Mouse (Mus musculus): ENCODE data around the gene Gal3st2c. TPM values are rescaled to one million over a fixed set of nuclear protein-coding genes. Genes with fewer than 3 reads are reported as not detected.
"Not testable (repeated sequence)": the region's sequence is repeated elsewhere in the genome, so short reads cannot be mapped to it uniquely, and the experiment has no call there.

Gal3st2c gene
- polyA plus RNA-seq, 1 experiment from 2014 or later = not detected

GRCm38 (mm10) chr1:93986167-93986566 lies 4.1 kb upstream of the Gal3st2c start:
- no peak overlapping the region for H3K27ac ChIP-seq (ENCODE audit: low read depth)
- ATAC-seq (ENCODE audit: insufficient read depth) (no peak), DNase-seq (no peak)
- H3K36me3 ChIP-seq (ENCODE audit: insufficient read depth) = no peaks in the 10 kb centered on the region
- no peaks in the 10 kb centered on the region for H3K9me3 ChIP-seq (ENCODE audit: low read depth, low read length)
- H3K27me3 ChIP-seq (ENCODE audit: insufficient read depth, low read length) = no peaks in the 10 kb centered on the region
- H3K4me3 ChIP-seq (ENCODE audit: low read depth, low read length) = no peak overlapping the region
- WGBS = 81% methylated on average over 3 of the region's 3 CpGs
- TF ChIP-seq CTCF (IDR thresholded peaks at IDR 0.05; ENCODE audit: low read depth) = no peak
- no peak overlapping the region for H3K9ac ChIP-seq
- no peak overlapping the region for H3K4me2 ChIP-seq
- no peaks in the 10 kb centered on the region for H3K4me1 ChIP-seq (ENCODE audit: insufficient read depth)

GRCm38 (mm10) chr1:93988786-93989185 lies 1.5 kb upstream of the Gal3st2c start:
- ATAC-seq (ENCODE audit: insufficient read depth) (no peak), DNase-seq (no peak)
- Histone ChIP-seq H3K4me3 (ENCODE audit: low read depth, low read length) (no peak overlapping the region), H3K9me3 (ENCODE audit: low read depth, low read length) (no peaks in the 10 kb centered on the region), H3K9ac (no peak overlapping the region), H3K36me3 (ENCODE audit: insufficient read depth) (no peaks in the 10 kb centered on the region), H3K27me3 (ENCODE audit: insufficient read depth, low read length) (no peaks in the 10 kb centered on the region), H3K4me2 (no peak overlapping the region), H3K27ac (ENCODE audit: low read depth) (no peak overlapping the region), H3K4me1 (ENCODE audit: insufficient read depth) (no peaks in the 10 kb centered on the region)
- no peak for TF ChIP-seq CTCF (IDR thresholded peaks at IDR 0.05; ENCODE audit: low read depth)
- WGBS = 50% methylated on average over 3 of the region's 3 CpGs

- not testable (repeated sequence) for H3K9me3 ChIP-seq (ENCODE audit: low read depth, low read length); H3K4me2 ChIP-seq; ATAC-seq (ENCODE audit: insufficient read depth); H3K4me1 ChIP-seq (ENCODE audit: insufficient read depth); H3K27ac ChIP-seq (ENCODE audit: low read depth); H3K4me3 ChIP-seq (ENCODE audit: low read depth, low read length); H3K27me3 ChIP-seq (ENCODE audit: insufficient read depth, low read length); H3K9ac ChIP-seq; DNase-seq; H3K36me3 ChIP-seq (ENCODE audit: insufficient read depth)
- WGBS = 85% methylated on average over 2 of the region's 2 CpGs
These were observed 759 bp downstream of the Gal3st2c start for GRCm38 (mm10) chr1:93991068-93991467.

- WGBS = 76% methylated on average over 3 of the region's 3 CpGs
- not testable (repeated sequence) for ATAC-seq (ENCODE audit: insufficient read depth); H3K9ac ChIP-seq; H3K4me3 ChIP-seq (ENCODE audit: low read depth, low read length); H3K27ac ChIP-seq (ENCODE audit: low read depth); H3K36me3 ChIP-seq (ENCODE audit: insufficient read depth); H3K4me1 ChIP-seq (ENCODE audit: insufficient read depth); H3K9me3 ChIP-seq (ENCODE audit: low read depth, low read length); H3K27me3 ChIP-seq (ENCODE audit: insufficient read depth, low read length); H3K4me2 ChIP-seq; DNase-seq
These were observed 1.2 kb downstream of the Gal3st2c start for GRCm38 (mm10) chr1:93991491-93991890.

GRCm38 (mm10) chr1:94001023-94001422 lies 10.7 kb downstream of the Gal3st2c start:
- no peak for TF ChIP-seq CTCF (IDR thresholded peaks at IDR 0.05; ENCODE audit: low read depth)
- 78% methylated on average over 2 of the region's 2 CpGs for WGBS
- Histone ChIP-seq H3K27me3 (ENCODE audit: insufficient read depth, low read length) (no peaks in the 10 kb centered on the region), H3K27ac (ENCODE audit: low read depth) (no peak overlapping the region), H3K4me2 (no peak overlapping the region), H3K4me3 (ENCODE audit: low read depth, low read length) (no peak overlapping the region), H3K4me1 (ENCODE audit: insufficient read depth) (no peaks in the 10 kb centered on the region), H3K9ac (no peak overlapping the region), H3K36me3 (ENCODE audit: insufficient read depth) (no peaks in the 10 kb centered on the region), H3K9me3 (ENCODE audit: low read depth, low read length) (no peaks in the 10 kb centered on the region)
- DNase-seq (no peak), ATAC-seq (ENCODE audit: insufficient read depth) (no peak)

GRCm38 (mm10) chr1:94005954-94006506 lies 15.7 kb downstream of the Gal3st2c start:
- not testable (repeated sequence) for H3K36me3 ChIP-seq (ENCODE audit: insufficient read depth)

GRCm38 (mm10) chr1:94008826-94009225 lies 18.5 kb downstream of the Gal3st2c start:
- not testable (repeated sequence) for H3K4me1 ChIP-seq (ENCODE audit: insufficient read depth); DNase-seq
- 87% methylated on average over 15 of the region's 19 CpGs for WGBS

More at GRCm38 (mm10) chr1:94005954-94006506, 15.7 kb downstream of the Gal3st2c start:
- ATAC-seq (ENCODE audit: insufficient read depth); H3K9me3 ChIP-seq (ENCODE audit: low read depth, low read length); H3K27ac ChIP-seq (ENCODE audit: low read depth); H3K4me3 ChIP-seq (ENCODE audit: low read depth, low read length); H3K4me1 ChIP-seq (ENCODE audit: insufficient read depth); H3K9ac ChIP-seq; DNase-seq; H3K27me3 ChIP-seq (ENCODE audit: insufficient read depth, low read length); H3K4me2 ChIP-seq: not testable (repeated sequence)
- WGBS = 64% methylated on average over 2 of the region's 2 CpGs

GRCm38 (mm10) chr1:94011643-94012042 lies 21.3 kb downstream of the Gal3st2c start:
- WGBS = 57% methylated on average over 3 of the region's 3 CpGs
- Histone ChIP-seq H3K9ac (no peak overlapping the region), H3K9me3 (ENCODE audit: low read depth, low read length) (no peaks in the 10 kb centered on the region), H3K4me1 (ENCODE audit: insufficient read depth) (no peaks in the 10 kb centered on the region), H3K4me3 (ENCODE audit: low read depth, low read length) (no peak overlapping the region), H3K36me3 (ENCODE audit: insufficient read depth) (no peaks in the 10 kb centered on the region), H3K4me2 (no peak overlapping the region), H3K27ac (ENCODE audit: low read depth) (no peak overlapping the region), H3K27me3 (ENCODE audit: insufficient read depth, low read length) (no peaks in the 10 kb centered on the region)
- no peak for ATAC-seq (ENCODE audit: insufficient read depth)
- DNase-seq = peak; percentile 2
- TF ChIP-seq CTCF (IDR thresholded peaks at IDR 0.05; ENCODE audit: low read depth) = peak; percentile 16; the same call in 1 of the 2 replicates

More at GRCm38 (mm10) chr1:94008826-94009225, 18.5 kb downstream of the Gal3st2c start:
- ATAC-seq (ENCODE audit: insufficient read depth); H3K27ac ChIP-seq (ENCODE audit: low read depth); H3K36me3 ChIP-seq (ENCODE audit: insufficient read depth); H3K9me3 ChIP-seq (ENCODE audit: low read depth, low read length); H3K27me3 ChIP-seq (ENCODE audit: insufficient read depth, low read length); H3K9ac ChIP-seq; H3K4me2 ChIP-seq; H3K4me3 ChIP-seq (ENCODE audit: low read depth, low read length): not testable (repeated sequence)
